Mouse (Mus musculus) kidney, adult 11 months (tissue): ENCODE results near the gene Prkag3.
A peak's percentile ranks its signal among the peaks of the same experiment; 100 is the strongest.

ENCODE experiments used
- DNase-seq: peaks from one replicate; pipeline ENCODE4 v3.0.0; 2022

Gene Prkag3

GRCm38 (mm10) chr1:74748643-74749271, at the start of gene Prkag3:
Gene Prkag3, minus strand, starts transcription at chr1:74749221.
- peak; percentile 60 for DNase-seq

GRCm38 (mm10) chr1:74797459-74797858, 48.4 kb upstream of the Prkag3 start:
- no peak for DNase-seq

DNA sequence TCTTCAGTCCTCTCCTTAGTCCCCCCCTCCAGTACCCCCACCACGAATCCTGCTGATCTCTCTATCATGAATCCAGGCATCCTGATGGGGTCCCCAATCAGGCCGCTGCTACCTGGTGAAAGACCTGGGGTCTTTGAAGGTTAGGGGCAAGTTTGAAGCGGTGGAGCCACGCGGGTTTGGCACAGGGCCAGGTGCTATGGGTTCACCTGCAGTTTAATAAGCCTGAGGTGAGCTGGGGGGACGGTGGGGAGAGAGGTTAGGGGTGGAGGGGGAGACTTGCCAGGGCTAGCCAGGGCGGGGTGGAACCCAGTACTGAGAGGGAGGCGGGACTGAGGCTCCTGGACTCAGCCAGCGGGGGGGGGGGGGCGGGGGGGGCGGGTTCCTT, 46.1 kb upstream of the Prkag3 start:
- DNase-seq: no peak

DNA sequence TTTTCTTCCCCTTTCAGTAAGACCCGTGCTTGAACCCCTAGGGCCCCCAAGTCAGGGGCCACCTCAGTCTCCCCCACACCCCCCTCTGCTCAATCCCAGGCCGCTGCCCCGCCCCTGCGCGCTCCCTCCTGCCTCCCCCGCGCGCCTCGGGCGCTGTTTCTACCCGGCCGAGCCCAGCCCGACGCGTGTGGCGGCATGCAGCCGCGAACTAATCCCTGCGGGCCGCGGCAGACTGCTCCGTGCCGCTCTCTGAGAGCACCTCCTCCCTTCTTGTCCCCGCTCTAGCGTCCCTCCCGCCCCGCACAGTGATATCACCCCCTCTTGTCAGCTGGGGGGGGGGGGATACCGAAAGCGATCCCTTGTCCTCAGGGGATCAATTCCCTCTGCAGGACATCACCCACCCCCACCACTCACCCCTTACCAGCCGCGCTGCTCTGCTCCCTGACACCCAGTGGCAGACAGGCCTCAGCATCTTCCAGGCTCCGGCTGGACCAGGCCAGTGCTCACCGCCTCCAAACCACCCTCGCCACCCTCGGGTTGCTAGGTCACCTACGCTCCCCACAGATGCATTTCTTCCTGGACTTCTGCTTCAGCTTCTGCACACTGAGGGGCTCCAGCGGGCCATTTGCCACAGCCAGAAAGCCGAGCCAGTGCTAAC, 45.6 kb upstream of the Prkag3 start:
- no peak for DNase-seq

DNA sequence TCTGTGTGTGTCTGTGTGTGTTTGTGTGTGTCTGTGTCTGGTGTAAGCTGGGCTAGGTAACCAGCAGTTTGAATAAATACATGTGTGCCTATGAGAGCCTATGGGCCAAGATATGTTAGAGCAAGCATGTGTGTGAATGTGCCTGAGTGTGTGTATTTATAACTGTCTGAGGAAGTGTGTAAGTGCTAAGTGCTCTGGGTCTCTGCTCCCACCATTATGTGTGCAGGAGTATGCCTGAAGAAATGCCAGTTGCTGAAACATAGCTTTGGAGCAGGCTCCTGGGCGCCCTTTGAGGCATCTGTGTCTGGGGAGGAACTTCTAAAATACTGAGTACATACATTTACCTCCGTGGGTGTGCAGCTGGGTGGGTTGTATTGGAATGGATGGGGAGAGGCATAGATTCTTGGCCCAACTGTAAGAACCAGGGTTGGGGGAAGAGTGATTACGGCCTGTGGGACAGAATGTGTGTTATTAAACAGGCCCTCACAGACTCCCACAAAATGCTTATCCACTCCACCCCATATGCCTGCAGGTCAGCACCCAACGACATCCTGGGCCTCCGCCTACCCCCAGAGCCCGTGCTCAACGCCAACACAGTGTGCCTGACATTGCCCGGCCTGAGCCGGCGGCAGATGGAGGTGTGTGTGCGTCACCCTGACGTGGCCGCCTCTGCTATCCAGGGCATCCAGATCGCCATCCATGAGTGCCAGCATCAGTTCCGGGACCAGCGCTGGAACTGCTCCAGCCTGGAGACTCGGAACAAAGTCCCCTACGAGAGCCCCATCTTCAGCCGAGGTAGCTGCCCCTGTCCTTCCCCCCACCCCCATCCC, 44.0 kb upstream of the Prkag3 start:
- no peak for DNase-seq

DNA sequence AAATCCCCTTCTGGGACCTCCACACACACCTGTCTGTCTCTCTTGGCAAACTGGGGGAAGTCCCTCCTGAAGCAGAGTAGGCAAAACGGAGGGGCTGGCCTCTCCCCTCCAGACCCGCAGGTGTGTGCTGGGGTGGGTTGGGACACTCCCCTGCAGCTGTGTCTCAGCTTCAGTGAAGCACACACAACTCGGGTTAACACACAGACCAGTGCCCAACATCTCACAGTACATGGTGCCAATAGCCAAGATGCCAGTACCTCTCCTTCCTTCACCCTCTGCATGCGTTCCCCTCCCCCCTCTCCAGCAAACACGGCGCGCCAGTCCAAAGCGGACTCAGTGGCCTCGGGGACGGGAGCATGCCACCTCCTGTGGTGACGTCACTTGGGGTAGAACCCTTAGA, 42.2 kb upstream of the Prkag3 start, which contains the start of gene Wnt10a:
TSS of gene Wnt10a (plus strand) at position 268 of the 400 bp plus-strand sequence.
- no peak for DNase-seq

GRCm38 (mm10) chr1:74790095-74790494, 41.1 kb upstream of the Prkag3 start:
- DNase-seq: no peak

GRCm38 (mm10) chr1:74788603-74789176, 39.7 kb upstream of the Prkag3 start:
- DNase-seq: no peak

DNA sequence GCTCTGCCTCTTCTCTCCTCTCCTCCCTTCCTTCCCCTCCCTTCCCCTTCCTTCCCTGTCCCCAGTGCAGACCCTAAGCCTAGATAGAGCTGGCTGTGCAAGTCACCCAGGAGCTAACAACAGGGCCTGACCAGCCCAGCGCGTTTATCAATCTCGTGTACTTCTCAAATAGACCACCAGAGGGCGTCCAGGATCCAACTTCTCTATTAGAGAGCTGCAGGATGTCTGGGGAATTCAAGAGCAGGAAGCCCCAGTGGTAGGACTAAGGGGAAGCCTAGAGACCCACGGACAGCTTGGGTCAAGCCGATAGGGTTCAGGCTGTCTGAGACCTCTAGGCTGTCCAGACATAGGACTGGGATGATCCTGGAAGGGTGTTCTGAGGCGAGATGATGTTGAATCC, 38.8 kb upstream of the Prkag3 start:
- DNase-seq: peak; percentile 70

DNA sequence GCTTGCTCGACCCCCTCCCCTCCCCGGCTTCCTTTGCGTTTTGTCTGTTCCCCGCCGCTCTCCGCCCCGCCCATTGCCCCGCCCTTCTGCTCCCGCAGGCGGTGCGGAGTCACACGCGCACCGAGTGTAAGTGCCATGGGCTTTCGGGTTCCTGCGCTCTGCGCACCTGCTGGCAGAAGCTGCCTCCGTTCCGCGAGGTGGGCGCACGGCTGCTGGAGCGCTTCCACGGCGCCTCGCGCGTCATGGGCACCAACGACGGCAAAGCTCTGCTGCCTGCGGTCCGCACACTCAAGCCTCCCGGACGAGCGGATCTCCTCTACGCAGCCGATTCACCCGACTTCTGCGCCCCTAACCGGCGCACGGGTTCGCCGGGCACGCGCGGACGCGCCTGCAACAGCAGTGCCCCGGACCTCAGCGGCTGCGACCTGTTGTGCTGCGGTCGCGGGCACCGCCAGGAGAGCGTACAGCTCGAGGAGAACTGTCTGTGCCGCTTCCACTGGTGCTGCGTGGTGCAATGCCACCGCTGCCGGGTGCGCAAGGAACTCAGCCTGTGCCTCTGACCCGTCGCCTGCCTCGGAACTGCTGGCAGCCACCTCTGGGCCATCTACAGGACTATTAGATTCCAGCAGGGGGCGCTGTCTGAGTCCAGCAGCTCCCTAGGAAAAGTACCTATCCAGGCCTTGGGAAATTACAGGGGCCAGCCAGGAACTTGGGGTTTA, 35.2 kb upstream of the Prkag3 start:
- DNase-seq: no peak

DNA sequence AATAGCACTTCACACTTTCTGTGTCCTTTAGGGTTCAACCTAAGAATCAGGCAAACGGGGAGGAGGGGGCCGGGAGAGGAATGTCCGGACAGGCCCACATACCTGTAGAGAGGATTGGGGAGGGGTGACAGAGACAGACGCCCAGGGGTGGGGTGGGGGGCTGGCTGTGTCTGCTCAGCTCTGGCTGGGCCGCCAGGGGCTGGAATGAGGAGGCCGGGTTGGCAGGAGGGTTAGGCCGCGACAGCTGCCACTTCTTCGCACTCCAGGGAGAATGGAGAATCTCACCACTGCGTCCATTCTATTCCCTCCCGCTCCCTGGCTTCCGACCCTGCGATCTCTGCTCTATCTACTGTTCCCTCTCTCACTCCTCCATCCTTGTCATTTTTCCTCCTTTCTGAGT, 34.5 kb upstream of the Prkag3 start:
- no peak for DNase-seq

DNA sequence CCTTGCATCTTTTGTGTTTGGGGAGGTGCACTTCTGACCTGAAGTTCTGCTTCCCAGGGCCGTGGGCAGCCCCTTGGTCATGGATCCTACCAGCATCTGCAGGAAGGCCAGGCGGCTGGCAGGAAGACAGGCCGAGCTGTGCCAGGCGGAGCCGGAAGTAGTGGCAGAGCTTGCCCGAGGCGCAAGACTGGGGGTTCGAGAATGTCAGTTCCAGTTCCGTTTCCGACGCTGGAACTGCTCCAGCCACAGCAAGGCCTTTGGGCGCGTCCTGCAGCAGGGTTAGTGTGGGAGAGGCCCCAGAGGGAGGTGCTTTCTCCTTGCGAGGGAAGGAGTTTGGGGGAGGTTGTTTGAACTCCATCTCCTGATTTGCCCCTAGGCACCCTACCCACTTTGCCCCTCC, 33.0 kb upstream of the Prkag3 start:
- no peak for DNase-seq

GRCm38 (mm10) chr1:74778934-74779486, 30.0 kb upstream of the Prkag3 start:
- DNase-seq: no peak

DNA sequence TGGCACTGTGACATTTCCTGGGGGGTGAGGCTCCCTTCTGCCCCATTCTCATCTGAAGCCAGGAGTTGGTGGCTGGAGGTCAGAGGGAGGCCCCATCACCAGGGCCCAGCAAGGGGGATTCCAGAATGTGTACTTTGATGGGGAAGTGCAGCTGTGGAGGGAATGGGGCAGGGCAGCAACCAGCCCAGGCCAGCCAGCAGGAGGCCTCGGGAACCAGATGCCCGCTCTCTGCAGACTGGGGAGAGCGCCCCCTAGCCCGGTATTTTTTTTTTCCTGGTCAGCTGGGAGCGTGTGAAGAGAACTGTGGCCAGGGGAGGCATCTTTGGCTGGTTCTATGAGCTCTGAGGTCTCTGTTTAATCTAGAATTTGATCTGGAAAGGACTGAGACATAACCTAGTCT, 26.8 kb upstream of the Prkag3 start:
- no peak for DNase-seq

GRCm38 (mm10) chr1:74774062-74774461, 25.0 kb upstream of the Prkag3 start:
- no peak for DNase-seq

DNA sequence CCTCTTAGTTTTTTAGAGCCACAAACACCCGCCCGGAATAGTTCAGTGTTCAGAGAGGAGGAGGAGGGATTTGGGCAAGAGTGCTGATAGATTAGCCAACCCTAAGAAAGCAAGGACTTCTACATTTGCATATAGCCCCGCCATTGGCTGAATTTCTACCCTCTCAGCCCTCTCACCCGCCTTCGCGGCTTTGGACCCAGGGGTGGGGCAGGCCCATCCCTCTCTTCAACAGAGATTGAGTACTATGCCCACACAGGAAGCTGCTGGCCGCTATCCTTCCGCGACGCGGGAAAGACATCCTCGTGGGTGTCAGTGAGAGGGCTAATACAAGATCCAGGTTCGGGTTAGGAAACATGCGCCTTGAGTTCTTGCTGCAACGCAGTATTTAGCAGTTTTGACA, 24.1 kb upstream of the Prkag3 start:
- DNase-seq: peak; percentile 84

GRCm38 (mm10) chr1:74771931-74772620, 23.1 kb upstream of the Prkag3 start:
- DNase-seq: no peak

DNA sequence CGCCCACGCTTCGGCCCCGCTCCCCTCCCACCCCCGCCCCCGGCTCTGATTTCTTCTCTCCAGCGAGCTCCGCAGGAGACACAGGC, 22.7 kb upstream of the Prkag3 start, which contains the start of gene Wnt6:
TSS of gene Wnt6 (plus strand) at position 48 of the 86 bp plus-strand sequence.
- no peak for DNase-seq

DNA sequence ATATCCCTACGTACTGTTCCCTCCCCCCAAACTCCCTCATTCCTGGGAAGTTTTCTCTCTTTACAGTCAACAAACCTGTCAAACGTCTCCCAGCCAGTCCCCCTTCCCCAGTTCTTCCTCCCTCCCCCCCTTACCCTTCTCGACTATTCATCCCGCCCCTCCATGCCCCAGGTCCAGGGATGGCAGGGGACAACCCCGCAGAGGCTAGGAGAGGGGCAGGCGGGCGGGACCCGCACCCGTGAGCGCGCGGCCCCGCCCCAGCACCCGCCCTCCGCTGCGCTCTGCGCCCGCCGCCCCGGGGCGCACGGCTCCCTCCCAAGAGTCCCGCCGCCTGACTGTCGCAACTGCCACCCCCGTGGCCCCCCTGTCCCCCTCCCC, 22.4 kb upstream of the Prkag3 start:
- no peak for DNase-seq

- no peak for DNase-seq
These were observed 21.9 kb upstream of the Prkag3 start for GRCm38 (mm10) chr1:74770727-74771466.

DNA sequence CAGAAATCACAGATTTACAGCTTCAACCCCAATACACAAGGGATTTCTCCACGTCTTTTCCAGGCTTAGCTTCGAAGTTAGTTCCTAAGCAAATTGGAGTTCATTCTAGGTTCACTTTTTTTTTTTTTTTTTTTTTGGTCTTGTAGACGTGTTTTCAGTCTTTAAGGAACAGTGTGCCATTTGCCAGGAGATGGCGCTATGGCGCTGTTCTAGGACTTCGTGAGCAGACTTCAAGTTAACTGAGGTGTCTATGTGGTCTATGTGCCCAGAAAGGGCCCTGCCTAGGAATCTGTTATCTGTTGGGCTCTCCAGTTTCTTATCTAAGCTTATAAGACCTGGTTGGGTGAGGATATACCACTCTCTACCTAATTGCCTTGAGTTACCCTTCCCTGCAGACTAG, 14.1 kb upstream of the Prkag3 start:
- peak; percentile 57 for DNase-seq

DNA sequence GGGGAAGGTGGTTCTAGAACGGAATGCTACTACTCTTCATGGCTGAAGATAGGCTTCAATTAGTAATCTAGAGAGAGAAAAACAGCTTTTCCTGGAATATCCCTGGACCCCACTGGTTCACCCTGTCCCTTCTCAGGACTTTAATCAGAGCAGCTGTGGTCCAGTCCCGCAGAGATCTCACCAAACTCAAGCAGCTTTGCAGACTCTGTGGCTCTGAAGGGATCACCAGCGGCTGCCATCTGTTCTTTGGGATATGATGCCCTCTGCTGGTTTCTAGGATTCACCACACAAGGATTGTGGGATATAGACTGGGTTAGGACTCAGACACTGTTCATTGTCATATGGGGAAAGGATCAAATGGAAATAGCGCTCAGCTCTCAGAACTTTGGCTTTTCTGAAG, 10.8 kb upstream of the Prkag3 start:
- peak; percentile 56 for DNase-seq
